Mouse (Mus musculus) stomach, embryonic 15.5 days (tissue): ENCODE measurements around the gene Thsd7b. TPM values are rescaled to one million over a fixed set of nuclear protein-coding genes. Genes with fewer than 3 reads are reported as not detected.

Experiments used
- ATAC-seq: fragments of 200-750 bp; cut with Nextera tagmentation; 2 replicates; pipeline ENCODE4 v1.8.0; 2017; ENCODE audit warnings: low read depth, moderate number of reproducible peaks, moderate TSS enrichment; ENCODE audit not compliant: insufficient read depth, low FRiP score
- H3K27ac ChIP-seq: fragments of 300-500 bp; sonication (generic); 2 replicates; pipeline ENCODE4 v1.5.1; 2015; ENCODE audit warnings: mild to moderate bottlenecking, inconsistent platforms
- H3K27me3 ChIP-seq: fragments of 300-500 bp; sonication (generic); replicated peaks from 2 replicates; pipeline ENCODE4 v1.6.1; 2015; ENCODE audit warnings: inconsistent platforms
- H3K36me3 ChIP-seq: fragments of 300-500 bp; sonication (generic); 2 replicates; pipeline ENCODE4 v1.6.1; 2015; ENCODE audit warnings: inconsistent platforms
- H3K4me1 ChIP-seq: fragments of 300-500 bp; sonication (generic); 2 replicates; pipeline ENCODE4 v1.6.1; 2015; ENCODE audit warnings: inconsistent platforms
- H3K4me2 ChIP-seq: fragments of 300-500 bp; sonication (generic); 2 replicates; pipeline ENCODE4 v1.6.1; 2015; ENCODE audit warnings: mild to moderate bottlenecking, inconsistent platforms
- H3K4me3 ChIP-seq: fragments of 300-500 bp; sonication (generic); replicated peaks from 2 replicates; pipeline ENCODE4 v1.5.1; 2015; ENCODE audit warnings: inconsistent platforms
- H3K9ac ChIP-seq: fragments of 300-500 bp; sonication (generic); 2 replicates; pipeline ENCODE4 v1.6.1; 2015; ENCODE audit warnings: inconsistent platforms
- H3K9me3 ChIP-seq: fragments of 300-500 bp; sonication (generic); 2 replicates; pipeline ENCODE4 v1.6.1; 2016; ENCODE audit warnings: inconsistent platforms
- WGBS: fragments of 180-500 bp; shearing (Covaris S2); methylation state at CpG from one replicate; pipeline ENCODE4 v1.1.7; 2015; 5-methylcytosine and 5-hydroxymethylcytosine counted together
- polyA plus RNA-seq: library from polyadenylated mRNA; unstranded; fragments of >200 nt; fragmentation: Nextera tagmentation; extraction: Ambion mirVana; gene quantifications from 2 replicates; pipeline ENCODE4 v1.2.1, GENCODE M21; 2015

Gene Thsd7b
- polyA plus RNA-seq: 0.64 and 0.90 TPM in 2 replicates

DNA sequence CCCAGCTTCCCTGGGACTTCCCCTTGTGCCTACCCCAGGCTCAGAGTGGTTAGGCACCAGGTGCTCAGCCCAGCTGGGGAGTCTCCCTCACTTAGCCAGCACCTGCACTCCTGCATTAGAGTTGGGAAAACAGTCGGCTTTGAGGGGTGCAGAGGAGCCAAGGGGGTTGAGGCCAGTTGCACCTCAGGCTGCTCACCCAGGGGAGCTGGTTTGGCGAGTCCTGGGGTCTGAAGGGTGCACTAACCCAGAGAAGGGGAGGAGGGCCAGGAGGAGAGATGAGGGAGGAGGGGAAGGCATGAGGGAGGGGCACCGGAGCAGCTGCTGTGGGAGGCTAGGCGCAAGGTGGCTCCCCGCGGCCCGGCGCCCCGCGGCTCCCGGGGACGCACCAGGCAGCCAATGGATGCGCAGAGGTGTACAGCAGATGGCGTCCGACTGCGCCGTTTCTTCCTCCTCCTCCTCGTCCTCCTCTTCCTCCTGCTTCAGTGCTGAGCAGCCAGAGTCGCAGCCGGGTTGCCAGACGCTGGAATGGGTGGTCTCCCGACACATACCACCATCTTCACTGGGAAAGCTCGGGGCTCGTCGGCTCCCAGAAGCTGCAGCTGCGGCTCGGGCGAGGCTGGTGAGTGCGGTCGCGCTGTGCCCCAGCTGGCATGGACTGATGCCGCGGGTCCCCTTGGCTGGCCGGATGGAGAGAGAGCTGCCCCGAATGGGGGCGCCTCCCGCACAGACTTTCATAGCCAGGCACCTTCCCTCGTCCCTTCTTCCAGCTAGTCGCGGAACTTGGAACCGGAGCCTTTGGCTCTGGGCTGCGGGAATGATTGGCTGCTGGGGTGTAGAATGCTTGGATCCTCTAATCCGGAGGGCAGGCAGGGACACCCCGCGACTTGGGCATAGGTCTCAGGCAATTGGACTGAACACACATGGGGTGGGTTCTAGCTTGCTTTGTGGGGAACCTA, at the start of gene Thsd7b:
Gene Thsd7b, plus strand, starts transcription at position 321 of the 956 bp plus-strand sequence.
- Histone ChIP-seq H3K4me1 (peaks cover 2% of the 10 kb centered on the region; the same call in 1 of the 2 replicates), H3K27ac (no peak within 1 kb of the TSS), H3K4me3 (peak within 1 kb of the TSS; percentile 42), H3K27me3 (peaks cover 16% of the 10 kb centered on the region), H3K9ac (no peak within 1 kb of the TSS), H3K4me2 (peak within 1 kb of the TSS; percentile 78), H3K9me3 (no peaks in the 10 kb centered on the region), H3K36me3 (no peaks in the 10 kb centered on the region)
- 0 out of 2 replicates have a peak, but pooled peaks have one; percentile 22 for ATAC-seq
- 1% methylated on average over 44 of the region's 45 CpGs for WGBS

DNA sequence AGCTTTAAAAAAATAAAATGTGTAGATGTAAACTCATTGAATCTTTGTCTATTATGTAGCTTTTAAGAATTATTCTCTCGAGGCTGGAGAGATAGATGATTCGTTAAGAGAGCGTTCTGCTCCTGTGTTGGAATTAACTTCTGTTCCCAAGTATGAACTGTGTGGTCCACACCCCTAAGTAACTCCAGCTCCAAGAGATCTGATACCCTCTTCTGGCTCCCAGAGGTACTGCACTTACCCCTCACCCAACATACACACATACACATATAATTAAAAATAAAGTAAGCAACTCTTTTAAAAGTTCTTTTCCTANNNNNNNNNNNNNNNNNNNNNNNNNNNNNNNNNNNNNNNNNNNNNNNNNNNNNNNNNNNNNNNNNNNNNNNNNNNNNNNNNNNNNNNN, 28.8 kb upstream of the Thsd7b start:
- Histone ChIP-seq H3K36me3 (no peaks in the 10 kb centered on the region), H3K9ac (no peak overlapping the region), H3K4me3 (no peak overlapping the region), H3K9me3 (no peaks in the 10 kb centered on the region), H3K4me1 (no peaks in the 10 kb centered on the region), H3K27me3 (no peaks in the 10 kb centered on the region), H3K27ac (no peak overlapping the region), H3K4me2 (no peak overlapping the region)
- WGBS: 51% methylated on average over 3 of the region's 3 CpGs
- ATAC-seq: no peak

DNA sequence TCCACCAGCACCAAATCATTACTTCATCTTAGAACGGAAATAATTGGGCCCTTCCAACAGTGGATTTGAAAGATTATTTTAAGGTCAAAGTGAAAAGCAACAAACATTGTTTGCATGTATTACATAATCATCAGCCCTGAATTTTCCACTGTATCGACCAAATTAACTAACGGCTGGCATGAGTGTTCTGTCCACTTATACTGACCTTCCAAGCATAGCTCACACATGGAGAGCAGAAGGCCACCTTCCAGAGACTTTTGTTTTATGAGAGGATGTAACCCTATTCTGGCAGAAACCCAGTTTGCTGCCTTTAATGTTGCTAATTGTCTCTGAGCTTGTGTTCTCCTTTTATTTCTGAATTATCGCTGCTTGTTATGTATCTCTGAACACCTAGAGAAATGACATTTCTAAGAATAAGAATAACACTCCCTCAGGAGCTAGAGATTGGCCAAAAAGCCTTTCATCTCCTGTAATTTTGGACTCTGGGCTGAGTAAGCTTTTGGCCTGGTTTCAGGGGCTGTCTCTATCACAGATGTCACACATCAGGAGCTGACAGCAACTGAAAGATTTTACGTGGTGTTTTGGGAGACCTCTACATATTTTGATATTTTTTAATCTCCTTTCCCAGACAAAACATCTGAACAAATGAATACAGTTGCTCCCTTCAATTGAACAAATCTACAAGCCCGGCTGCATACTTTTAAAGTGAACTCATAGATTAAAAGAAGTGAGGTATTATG, 22.2 kb upstream of the Thsd7b start:
- no peak for ATAC-seq
- 53% methylated on average over 6 of the region's 6 CpGs for WGBS
- no peak overlapping the region for H3K9ac ChIP-seq
- no peaks in the 10 kb centered on the region for H3K9me3 ChIP-seq
- no peaks in the 10 kb centered on the region for H3K36me3 ChIP-seq
- no peak overlapping the region for H3K4me2 ChIP-seq
- H3K4me3 ChIP-seq: no peak overlapping the region
- H3K27ac ChIP-seq: no peak overlapping the region
- H3K27me3 ChIP-seq: no peaks in the 10 kb centered on the region
- H3K4me1 ChIP-seq: no peaks in the 10 kb centered on the region

DNA sequence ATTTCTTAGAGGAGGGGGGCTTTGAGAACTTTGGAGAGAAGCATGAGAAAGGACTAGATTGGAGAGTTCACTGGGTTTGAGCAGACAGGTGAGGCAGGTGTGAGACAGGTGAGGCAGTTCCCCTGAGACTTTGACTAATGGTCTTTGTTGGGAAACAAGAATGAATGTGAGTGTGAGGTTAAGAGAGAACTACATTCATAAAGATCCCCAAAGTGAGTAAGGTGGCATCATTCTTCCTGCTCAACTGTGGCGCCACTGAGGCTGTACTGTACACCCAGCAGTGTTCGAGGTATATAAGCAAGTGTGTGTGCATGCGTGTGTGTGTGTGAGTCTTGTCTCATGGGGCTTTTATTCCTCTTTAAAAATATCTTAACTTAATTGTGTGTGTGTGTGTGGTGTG, 6.4 kb upstream of the Thsd7b start:
- Histone ChIP-seq H3K36me3 (no peaks in the 10 kb centered on the region), H3K4me1 (no peaks in the 10 kb centered on the region), H3K4me2 (no peak overlapping the region), H3K9ac (no peak overlapping the region), H3K4me3 (no peak overlapping the region), H3K27me3 (no peaks in the 10 kb centered on the region), H3K27ac (no peak overlapping the region), H3K9me3 (no peaks in the 10 kb centered on the region)
- 83% methylated on average over 3 of the region's 3 CpGs for WGBS
- no peak for ATAC-seq

DNA sequence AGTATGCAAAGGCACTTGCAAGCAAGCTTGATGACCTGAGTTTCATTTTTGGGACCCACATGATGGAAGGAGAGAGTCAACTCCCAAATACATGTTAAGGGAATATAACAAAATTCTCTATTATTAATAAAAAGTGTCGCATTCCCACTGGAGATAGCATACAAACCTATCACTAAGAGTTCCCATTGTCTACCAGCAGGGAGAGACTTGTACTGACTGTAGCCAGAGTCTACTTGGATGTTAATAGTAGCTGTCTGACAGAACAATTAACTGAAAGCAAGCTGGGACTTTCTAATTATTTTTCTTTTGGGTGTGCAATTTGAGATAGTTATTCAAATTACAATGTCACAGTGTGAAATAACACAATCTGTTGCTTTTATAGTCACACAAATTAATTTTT, 31.1 kb downstream of the Thsd7b start:
- Histone ChIP-seq H3K27ac (no peak overlapping the region), H3K9me3 (no peaks in the 10 kb centered on the region), H3K9ac (no peak overlapping the region), H3K4me3 (no peak overlapping the region), H3K4me2 (no peak overlapping the region), H3K27me3 (no peaks in the 10 kb centered on the region), H3K36me3 (no peaks in the 10 kb centered on the region), H3K4me1 (no peaks in the 10 kb centered on the region)
- ATAC-seq: no peak
- 78% methylated on average over 1 of the region's 1 CpGs for WGBS

DNA sequence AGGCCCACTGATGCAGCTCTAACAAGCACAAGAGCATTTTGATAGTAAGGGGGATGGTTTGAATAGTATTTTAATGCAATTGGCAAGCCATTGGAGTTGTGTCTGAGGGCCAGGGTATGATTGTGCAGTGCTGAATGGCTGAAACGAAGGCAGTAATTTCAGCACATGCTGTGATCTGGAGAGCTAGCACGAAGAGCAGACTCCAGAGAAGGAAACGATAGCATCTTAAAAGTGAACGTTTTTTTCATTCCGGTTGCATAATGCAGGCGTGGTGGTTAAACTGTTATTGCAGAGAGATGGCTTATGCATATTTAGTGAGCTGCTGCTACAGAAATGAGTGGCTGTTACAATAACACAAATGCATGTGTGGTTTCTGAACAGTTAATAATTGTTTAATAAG, 51.3 kb downstream of the Thsd7b start:
- H3K9ac ChIP-seq: no peak overlapping the region
- no peaks in the 10 kb centered on the region for H3K27me3 ChIP-seq
- WGBS: 80% methylated on average over 6 of the region's 6 CpGs
- H3K4me3 ChIP-seq: no peak overlapping the region
- no peaks in the 10 kb centered on the region for H3K9me3 ChIP-seq
- no peaks in the 10 kb centered on the region for H3K4me1 ChIP-seq
- H3K4me2 ChIP-seq: no peak overlapping the region
- no peaks in the 10 kb centered on the region for H3K36me3 ChIP-seq
- H3K27ac ChIP-seq: no peak overlapping the region
- no peak for ATAC-seq

DNA sequence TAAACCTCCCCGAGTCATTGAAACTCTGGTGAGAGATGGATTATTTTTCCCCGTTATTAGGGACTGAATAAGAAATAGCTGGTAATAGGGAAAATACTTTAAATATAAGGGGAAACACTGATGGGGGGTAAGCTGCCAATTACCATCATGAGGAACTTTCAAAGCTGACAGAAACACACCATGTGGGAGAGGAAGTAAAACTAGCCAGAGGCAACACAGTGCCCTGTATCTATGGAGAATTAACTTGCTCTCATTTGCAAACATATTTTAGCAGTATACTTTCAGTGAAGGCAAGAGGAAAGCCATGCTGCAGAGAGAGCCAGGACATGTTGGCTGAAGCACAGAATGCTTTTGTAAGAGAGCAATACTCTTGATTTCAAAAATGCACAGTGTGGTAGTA, 51.7 kb downstream of the Thsd7b start:
- 74% methylated on average over 2 of the region's 2 CpGs for WGBS
- Histone ChIP-seq H3K9ac (no peak overlapping the region), H3K4me1 (no peaks in the 10 kb centered on the region), H3K36me3 (no peaks in the 10 kb centered on the region), H3K27ac (no peak overlapping the region), H3K4me2 (no peak overlapping the region), H3K4me3 (no peak overlapping the region), H3K27me3 (no peaks in the 10 kb centered on the region), H3K9me3 (no peaks in the 10 kb centered on the region)
- ATAC-seq: no peak

DNA sequence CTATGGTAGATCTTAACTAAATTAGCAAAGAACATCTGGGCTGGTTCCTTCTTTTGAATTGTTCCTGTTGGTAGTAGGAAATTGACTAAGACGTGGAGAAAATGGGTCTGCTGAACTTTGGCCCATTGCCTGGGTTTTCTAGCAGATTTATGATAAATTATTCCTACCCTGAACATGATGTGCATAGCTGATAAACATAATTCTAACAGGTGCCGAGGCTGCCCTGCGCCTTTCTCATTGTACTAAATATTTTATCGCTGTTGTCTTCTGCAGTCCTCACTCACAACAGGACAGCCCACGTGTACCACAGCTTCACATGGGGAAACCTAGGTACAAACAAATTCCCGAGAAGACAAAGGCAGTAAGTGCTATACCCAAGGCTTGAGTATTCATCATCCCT, 83.5 kb downstream of the Thsd7b start:
- ATAC-seq: no peak
- Histone ChIP-seq H3K4me1 (no peaks in the 10 kb centered on the region), H3K36me3 (no peaks in the 10 kb centered on the region), H3K4me2 (no peak overlapping the region), H3K9me3 (no peaks in the 10 kb centered on the region), H3K9ac (no peak overlapping the region), H3K27ac (no peak overlapping the region), H3K27me3 (no peaks in the 10 kb centered on the region), H3K4me3 (no peak overlapping the region)
- 65% methylated on average over 6 of the region's 6 CpGs for WGBS

DNA sequence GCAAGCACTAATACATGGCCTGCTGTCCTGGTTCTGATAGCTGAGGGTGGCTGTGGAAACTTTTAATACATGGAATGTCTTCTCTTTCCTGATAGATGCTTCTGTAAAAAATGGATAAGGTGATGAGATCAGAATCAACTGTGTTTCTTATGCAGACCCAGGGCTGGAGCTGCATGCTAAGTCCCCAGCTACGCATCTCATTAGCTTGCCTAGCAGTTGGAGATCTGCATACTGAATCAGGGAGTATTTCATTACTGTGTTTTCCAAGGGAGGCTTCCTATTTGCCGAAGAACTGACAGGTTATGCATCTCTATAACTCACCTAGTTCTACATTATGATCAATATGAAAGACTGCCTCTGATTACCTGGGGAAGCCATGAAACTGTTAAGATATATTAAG, 84.3 kb downstream of the Thsd7b start:
- Histone ChIP-seq H3K9ac (no peak overlapping the region), H3K4me2 (no peak overlapping the region), H3K4me1 (no peaks in the 10 kb centered on the region), H3K9me3 (no peaks in the 10 kb centered on the region), H3K36me3 (no peaks in the 10 kb centered on the region), H3K27ac (no peak overlapping the region), H3K27me3 (no peaks in the 10 kb centered on the region), H3K4me3 (no peak overlapping the region)
- no peak for ATAC-seq
- 89% methylated on average over 2 of the region's 2 CpGs for WGBS

DNA sequence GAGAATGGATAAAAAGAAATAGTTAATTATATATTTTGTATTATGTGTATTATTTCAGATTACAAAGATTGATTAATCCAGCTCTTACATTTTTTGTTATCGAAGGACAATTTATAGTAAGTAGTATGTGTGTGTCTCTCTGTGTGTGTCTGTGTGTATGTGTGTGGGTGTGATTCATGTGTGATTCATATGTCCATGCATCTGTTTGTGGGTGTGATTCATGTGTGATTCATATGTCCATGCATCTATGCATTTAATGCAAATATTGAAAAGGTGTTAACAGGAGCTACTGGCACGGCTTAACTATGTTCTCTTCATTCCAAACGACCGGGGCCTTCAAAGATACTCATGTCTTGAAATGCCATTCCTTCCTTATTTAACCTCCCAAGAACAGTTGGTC, 90.3 kb downstream of the Thsd7b start:
- Histone ChIP-seq H3K4me3 (no peak overlapping the region), H3K27ac (no peak overlapping the region), H3K4me1 (no peaks in the 10 kb centered on the region), H3K36me3 (no peaks in the 10 kb centered on the region), H3K4me2 (no peak overlapping the region), H3K9ac (no peak overlapping the region), H3K9me3 (no peaks in the 10 kb centered on the region), H3K27me3 (no peaks in the 10 kb centered on the region)
- WGBS: 87% methylated on average over 4 of the region's 4 CpGs
- ATAC-seq: no peak

DNA sequence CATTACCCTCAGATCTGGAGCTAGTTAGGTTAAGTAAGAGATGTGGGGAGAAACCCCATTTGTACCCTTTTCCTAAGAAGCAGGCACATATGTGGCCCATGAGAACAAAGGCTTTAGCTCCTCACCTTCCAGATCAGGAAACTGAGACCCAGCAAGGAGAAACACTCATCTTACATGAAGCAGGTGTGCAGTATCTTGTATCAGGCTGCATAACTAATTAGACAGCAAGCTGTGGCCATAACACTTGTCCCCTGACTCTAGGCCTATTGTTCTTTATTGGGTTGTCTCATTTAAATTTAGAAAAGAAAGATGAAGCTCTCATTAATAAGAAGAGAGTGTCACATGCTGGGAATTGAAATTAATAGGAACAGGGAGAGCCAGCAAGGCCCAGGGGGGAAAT, 91.7 kb downstream of the Thsd7b start:
- Histone ChIP-seq H3K4me1 (no peaks in the 10 kb centered on the region), H3K9ac (no peak overlapping the region), H3K27ac (no peak overlapping the region), H3K27me3 (no peaks in the 10 kb centered on the region), H3K4me3 (no peak overlapping the region), H3K9me3 (no peaks in the 10 kb centered on the region), H3K4me2 (no peak overlapping the region), H3K36me3 (no peaks in the 10 kb centered on the region)
- no peak for ATAC-seq

DNA sequence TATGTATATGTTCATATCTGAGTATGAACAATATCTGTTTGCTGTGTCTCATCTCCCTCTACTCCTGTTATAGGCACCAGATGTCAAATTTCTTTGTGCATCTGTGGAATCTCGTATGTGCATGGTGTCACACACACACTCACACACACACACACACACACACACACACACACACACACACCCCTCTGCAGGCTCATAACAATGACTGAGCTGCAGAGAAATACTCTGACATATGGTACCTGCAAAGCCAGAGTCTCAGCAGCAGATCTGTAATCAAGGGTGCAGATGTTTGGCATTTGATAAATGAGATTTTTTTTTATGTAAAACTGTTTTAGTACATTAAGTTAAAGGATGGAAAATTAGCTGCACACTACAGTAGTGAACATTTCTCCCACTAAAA, 92.5 kb downstream of the Thsd7b start:
- no peak overlapping the region for H3K9ac ChIP-seq
- no peak overlapping the region for H3K4me2 ChIP-seq
- WGBS: 58% methylated on average over 1 of the region's 1 CpGs
- H3K4me1 ChIP-seq: no peaks in the 10 kb centered on the region
- H3K27ac ChIP-seq: no peak overlapping the region
- no peaks in the 10 kb centered on the region for H3K27me3 ChIP-seq
- no peak for ATAC-seq
- no peaks in the 10 kb centered on the region for H3K9me3 ChIP-seq
- H3K36me3 ChIP-seq: no peaks in the 10 kb centered on the region
- no peak overlapping the region for H3K4me3 ChIP-seq
